Mouse (Mus musculus): Measurements from ENCODE around the gene Slc46a2.

DNA sequence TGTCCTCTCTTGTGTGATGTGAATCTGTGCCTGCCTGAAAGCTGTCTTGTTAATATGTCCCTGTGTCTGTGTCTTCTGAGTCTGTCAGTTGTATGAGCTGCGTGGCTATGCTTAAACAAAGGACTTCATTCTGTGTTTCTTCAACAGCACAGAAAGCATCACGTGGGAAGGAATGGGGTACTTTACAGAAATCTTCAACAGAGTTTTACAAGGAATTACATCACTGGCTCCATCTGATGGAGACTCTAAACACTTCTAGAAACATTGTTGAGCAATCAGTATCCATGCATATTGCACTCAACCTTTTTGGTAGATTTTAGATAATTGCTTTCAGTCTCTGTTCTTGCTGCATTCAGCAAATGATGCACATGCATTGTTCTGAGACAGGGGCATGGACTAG is 37.8 kb downstream of the Slc46a2 start:
- TF ChIP-seq CTCF (IDR thresholded peaks at IDR 0.05; ENCODE audit: borderline replicate concordance, insufficient read depth, low read length): no peak
- no peak for TF ChIP-seq POLR2A (IDR thresholded peaks at IDR 0.05; ENCODE audit: low read depth, low read length)

Measured in embryonic fibroblast, embryonic 13.5 days (primary cell).